Mouse (Mus musculus) monocyte, adult 2 months (primary cell): Measurements from ENCODE around the gene Ckap2.
A peak's percentile ranks its signal among the peaks of the same experiment; 100 is the strongest.

Experiments
- DNase-seq, 2 experiments: peaks; one replicate each; pipeline ENCODE4 v3.0.0; 2022; ENCODE audit warnings: low spot score in 2 of 2, low read depth in 1 of 2

Gene Ckap2

DNA sequence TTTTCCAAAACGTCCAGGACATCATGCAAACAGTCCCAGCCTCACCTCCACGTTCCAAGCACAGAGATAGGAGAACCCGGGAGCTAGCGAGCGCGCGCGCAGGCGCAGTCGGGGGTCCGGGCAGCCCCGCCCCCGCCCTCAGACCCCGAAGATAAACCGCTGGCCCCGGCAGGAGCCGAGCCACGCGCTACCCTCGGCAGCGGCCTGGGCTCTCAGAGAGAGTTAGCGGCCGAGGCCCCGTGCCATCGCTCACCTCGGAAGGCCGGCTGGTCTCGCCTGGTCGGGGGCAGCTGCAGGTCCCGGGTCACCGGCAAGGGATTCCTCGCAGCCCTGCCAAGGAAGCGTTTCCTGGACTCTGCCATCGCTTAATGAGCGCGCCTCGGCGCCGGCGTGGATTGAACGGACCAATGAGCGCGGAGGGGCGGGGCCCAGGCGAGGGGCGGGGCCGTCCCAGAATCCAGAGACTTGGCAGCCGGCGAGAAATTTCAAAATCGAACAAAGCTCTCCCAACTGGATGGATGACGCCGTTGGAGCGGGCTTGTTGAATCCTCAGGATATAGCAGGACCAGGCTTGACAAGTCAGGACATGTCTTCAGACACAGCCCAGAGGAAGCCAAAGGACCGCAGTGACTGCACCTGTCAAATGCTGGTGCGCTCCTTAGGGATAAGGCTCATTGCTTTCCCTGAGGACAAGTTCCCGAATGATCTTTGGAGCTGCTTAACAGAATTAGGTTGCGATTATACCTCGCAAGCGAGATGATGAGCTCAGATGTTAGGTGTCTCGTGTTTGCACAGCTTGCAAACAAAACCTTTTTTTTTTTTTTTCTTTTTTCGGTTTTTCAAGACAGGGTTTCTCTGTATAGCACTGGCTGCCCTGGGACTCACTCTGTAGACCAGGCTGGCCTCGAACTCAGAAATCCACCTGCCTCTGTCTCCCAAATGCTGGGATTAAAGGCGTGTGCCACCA lies at the start of gene Ckap2:
TSS of gene Ckap2 (minus strand) at position 389 of the 967 bp plus-strand sequence.
- peak; percentile 53 to 63 for DNase-seq

DNA sequence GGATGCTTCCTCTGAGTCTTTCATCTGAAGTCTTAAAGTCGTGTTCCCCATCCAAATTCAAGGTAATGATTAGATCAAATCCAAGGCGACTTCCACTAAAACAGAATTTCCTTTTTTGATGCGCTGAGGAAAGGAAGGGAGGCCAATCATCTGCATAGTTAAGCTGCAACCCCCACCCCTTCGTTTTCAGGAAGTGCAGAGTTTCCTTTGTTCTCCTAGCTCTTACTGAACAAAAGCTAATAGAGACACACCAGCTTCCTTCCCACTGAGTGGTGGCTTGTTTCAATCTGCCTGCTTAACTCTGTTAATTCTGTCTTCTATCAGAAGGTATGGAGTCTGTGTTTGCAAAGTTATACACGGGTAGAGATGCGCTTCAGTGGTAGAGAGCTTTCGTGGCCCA lies 43.0 kb upstream of the Ckap2 start:
- no peak for DNase-seq

DNA sequence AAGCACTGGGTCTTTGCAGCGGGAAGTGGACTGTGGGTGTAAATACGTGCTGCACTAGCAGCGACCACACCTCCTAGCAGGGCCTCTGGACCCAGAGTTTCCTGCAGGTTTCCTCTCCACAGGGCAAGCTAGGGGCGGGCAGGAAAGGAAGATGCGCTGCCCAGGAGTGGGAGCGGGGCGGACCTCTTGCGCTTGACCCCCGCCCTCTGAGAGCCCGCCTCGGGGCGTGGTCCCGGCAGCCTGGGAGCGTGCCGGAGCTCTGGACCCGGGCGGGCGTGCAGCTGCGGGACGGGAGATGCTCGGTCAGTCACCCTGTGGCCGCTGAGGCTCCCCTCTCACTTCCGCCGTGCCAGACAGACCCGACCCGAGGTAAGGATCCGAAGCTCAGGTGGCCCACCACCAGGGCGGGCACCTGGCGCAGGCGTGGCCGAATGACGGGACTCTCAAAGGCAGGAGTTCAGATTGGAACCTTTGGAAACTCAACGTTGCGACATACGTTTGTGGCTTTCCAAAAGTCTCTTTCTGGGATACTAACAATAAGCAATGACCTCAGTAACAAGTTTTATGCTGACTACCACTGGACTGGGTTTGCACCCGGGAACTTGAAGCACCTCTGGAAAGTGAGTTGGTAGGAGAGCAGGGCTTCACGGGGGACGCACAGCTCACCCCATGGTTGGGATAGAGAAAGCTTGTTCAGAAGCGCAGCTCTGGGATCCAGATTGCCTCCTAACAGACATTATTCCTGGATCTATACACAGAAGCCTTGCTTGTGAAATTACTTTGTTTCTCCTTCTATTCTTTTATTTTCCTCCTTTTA lies 41.6 kb upstream of the Ckap2 start, which contains the start of gene Thsd1:
TSS of gene Thsd1 (plus strand) at position 253 of the 817 bp plus-strand sequence.
- no peak for DNase-seq

DNA sequence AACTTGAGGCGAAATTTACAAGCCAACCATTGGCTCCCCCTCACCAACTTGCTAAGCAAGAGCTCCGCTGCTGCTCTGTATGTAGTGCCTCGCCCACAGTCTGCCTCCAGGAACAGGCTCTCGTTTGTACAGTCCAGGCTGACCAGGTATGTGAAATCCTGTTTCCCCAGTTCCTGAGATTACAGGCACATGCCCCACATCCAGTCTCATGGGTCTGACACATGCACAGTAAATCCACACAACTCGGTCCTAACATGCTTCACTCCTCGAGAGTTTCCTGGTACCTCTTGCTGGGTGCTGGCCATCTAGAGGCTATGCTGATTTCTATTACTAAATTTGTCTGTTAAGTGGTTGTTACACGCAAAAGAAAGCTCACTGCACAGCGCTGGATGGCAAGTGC lies 40.7 kb upstream of the Ckap2 start:
- DNase-seq: no peak

DNA sequence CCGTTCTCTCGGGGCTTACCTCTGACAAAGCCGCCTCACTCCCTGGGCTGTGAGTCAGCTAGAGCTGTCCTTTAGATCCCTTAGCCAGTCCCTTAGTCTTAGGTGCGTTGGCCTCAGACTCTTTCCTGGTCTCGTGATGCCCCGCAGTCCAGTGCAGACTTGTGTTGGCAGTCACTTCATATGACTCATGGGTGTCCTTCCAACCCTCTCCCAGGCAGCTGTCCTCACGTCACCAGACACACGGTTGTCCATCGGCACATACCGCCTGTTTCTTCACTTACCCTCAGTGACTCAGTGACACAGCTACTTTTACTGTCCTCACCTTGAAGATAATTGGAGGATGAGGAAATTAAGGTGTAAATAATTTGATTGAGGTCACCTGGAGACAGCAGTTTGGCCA lies 29.2 kb upstream of the Ckap2 start:
- no peak for DNase-seq

DNA sequence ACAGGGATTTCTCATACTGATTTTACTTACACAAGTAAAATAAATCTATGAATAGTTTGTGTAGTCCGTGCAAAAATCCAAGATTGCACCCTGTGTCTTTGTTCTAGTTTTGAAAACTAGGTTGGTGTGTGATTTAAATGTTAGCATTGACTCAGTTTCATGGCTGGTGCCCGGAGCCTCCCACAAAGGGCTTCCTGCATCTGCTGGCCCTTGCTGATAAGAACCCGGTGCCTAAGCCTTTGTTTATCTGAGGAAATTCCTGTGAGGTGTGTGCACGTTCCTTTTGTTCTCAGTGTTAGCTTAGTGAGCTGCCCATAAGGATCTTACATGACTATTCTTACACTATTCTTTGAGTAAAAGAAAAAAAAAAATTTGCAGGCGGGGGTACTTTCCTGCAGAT lies 23.4 kb upstream of the Ckap2 start:
- DNase-seq: no peak

DNA sequence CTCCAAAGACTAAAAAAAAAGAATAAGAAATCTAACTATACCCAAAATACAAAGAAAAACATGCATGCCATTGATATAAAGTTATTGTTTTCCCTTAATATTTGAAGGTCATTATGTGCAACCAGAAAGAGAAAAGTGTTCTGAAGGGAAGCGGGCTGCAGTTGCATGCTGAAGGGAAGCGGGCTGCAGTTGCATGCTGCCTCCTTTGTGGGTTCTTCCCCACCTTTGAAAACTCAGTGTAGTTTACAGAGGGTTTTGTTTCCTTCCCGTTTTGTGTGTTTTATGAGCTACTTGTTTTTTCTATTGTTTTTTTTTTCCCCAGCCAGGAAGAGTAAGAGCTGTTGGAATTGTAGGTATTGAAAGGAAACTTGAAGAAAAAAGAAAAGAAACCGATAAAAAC lies 21.9 kb upstream of the Ckap2 start:
- DNase-seq: no peak

DNA sequence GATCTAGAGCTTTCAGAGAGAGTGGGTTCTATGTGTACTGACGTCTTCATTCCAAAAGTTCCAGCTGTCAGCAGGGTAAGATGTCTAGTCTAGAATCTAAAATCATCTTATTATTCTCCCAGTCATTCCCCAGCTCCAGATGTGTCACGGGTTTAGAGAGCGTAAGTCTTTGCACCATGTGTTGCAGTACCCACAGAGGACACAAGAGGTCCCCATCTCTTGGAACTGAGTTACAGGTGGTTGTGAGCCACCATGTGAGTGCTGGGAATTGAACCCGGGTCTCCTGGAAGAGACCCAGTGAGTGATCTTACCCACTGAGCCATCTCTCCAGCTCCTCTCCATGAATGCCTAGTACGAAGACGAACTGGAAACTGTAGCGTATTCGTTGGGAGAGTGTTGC lies 13.9 kb upstream of the Ckap2 start:
- no peak for DNase-seq

DNA sequence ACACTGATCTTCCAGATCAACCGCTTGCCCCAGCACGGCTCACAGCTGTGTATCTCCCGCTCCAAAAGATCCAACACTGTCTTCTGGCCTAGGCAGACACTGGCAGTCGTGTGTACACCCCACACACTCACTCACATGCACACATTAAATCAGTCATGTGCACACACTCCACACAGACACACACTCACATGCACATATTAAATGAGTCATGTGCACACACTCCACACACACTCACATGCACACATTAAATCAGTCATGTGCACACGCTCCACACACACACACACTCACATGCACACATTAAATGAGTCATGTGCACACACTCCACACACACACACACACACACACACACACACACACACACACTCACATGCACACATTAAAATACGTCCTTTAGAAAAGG lies 12.3 kb upstream of the Ckap2 start:
- DNase-seq: no peak

DNA sequence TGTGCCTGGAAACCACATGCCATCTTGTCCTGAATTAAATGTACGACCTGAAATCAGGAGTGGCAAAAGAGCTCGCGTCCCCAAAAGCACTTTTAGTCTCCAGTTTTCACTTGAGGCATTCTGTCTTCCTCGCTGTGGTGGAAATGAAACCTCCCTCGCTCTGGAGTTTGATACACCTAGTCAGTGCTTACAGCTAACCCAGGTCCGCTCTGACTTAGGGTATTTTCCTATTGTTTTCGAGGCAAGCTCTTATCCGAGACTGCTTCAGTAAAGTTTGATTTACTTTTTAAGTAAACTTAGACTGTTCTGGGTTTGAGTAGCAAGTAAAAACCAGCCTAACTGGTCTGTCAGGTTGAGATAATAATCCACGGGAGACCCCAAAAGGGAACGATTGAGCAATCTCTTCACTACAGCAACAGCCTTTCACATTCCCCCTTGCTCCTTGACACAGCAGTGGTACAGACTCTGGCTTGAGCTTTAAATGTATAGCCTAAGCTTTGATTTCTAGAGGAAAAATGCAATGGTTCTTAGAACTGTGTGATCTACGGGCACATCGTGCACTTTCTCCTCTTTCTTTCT lies 7.9 kb upstream of the Ckap2 start:
- DNase-seq: no peak

DNA sequence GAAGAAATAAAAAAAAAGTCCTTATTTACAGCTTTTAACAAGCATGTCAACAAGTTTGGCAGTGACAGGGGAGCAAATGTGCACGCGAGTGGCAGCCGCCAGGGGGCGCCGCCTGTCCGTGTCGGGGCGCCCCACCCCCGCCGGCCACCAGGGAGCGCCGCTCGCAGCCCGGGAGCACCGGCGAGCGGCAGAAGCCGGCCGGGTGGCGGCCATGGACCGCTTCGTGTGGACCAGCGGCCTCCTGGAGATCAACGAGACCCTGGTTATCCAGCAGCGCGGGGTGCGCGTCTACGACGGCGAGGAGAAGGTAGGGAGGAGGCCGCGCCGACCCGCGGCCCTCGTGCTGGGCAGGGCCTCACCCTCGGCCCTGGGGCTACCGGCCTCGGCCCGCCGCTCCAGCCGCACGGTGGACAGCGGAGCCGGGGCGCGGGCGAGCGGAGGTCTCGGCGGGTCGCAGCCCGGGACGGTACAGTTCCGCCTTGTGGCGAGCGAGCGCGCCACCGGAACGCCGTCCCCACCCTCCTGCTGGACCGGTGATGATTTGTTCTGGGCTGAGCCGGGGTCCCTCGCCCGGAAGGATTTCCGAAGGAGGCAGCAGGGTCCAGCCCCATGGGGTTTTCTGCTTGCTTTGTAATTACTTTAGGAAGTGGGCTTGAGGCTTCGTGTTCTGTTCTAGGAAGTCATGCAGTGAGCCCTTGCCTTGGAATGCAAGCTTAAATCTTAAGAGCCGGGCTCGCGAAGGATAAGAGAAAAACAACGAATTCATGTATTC lies 7.2 kb upstream of the Ckap2 start, which contains the start of gene Vps36:
TSS of gene Vps36 (plus strand) at position 150 of the 772 bp plus-strand sequence.
- DNase-seq: peak; percentile 55 to 80

DNA sequence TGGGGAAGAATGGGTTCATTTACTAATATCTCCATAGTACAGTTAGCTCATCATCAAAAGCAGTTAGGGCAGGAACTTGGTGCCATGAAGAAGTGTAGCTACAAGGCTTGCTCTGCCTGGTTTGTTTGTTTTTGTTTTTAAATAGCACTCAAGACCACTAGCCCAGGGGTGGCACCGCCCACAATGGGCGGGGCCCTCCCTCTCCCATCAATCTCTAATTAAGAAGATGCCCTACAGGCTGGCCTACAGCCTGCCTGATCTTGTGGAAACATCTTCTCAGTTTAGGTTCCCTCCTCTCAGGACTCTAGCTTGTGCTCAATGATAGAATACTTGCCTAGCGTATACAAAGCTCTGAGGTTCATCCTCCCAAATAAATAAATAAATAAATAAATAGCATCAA lies 735 bp downstream of the Ckap2 start:
- DNase-seq: no peak

DNA sequence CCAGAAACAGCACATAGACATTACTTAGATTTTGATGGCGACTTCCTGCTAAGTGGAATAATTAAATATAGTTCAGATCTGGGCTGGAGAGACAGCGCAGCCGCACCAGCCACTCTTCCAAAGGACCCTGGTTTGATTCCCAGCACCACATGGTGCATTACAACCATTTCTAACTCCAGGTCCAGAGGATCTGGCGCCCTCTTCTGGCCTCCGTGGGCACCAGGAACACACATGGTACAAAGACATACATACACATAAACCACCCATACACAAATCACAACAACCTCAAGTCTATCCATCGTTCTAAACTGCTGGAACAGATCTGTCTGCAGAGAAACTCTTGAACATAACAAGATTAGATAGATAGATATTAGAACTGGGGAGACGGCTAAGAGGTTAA lies 9.7 kb downstream of the Ckap2 start:
- no peak for DNase-seq

DNA sequence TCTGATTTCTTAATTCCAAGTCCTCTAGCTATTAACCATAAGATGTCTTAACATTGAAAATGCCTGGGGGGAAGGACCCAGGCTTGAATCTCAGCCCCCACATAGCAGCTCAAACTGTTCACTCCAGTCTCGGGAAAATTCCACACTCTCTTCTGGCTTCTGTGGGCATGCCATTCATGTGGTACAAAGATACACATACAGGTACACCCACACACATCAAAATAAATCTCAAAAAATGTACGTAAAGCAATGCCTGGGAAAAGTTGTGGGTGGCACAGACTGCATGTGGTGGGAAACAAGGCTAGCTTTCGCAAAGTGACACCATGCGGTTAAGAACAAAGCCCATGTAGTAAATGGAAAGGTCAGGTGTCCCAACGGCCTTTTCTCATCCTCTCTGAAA lies 16.5 kb downstream of the Ckap2 start:
- no peak for DNase-seq

DNA sequence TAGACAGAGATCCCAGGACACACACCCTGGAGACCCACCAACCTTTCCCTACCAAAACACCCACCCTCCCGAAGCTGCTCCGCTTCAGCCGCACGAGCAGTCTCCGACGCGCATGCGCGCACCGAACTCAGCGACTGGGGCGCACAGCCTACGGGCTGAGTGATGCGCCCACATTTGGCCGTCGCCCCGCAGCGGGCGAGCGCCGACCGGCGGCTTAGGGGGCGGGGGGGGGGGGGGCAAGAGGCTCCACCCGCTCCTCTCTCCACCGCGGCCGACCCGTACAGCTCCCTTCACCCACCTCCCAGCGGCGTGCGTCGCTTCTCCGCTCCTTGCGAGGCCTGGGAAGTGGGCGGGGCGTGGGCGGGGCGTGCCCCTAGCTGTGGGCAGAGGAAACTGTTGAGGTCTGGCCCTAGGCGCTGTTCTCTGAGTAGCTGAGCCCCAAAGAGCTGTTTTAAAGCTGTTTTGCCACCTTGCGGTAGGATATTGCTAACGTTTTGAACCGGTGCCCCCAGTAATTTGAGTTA lies 19.5 kb downstream of the Ckap2 start, which contains the start of gene Nek3:
TSS of gene Nek3 (minus strand) at position 356 of the 524 bp plus-strand sequence.
- peak; percentile 21 to 40 for DNase-seq

DNA sequence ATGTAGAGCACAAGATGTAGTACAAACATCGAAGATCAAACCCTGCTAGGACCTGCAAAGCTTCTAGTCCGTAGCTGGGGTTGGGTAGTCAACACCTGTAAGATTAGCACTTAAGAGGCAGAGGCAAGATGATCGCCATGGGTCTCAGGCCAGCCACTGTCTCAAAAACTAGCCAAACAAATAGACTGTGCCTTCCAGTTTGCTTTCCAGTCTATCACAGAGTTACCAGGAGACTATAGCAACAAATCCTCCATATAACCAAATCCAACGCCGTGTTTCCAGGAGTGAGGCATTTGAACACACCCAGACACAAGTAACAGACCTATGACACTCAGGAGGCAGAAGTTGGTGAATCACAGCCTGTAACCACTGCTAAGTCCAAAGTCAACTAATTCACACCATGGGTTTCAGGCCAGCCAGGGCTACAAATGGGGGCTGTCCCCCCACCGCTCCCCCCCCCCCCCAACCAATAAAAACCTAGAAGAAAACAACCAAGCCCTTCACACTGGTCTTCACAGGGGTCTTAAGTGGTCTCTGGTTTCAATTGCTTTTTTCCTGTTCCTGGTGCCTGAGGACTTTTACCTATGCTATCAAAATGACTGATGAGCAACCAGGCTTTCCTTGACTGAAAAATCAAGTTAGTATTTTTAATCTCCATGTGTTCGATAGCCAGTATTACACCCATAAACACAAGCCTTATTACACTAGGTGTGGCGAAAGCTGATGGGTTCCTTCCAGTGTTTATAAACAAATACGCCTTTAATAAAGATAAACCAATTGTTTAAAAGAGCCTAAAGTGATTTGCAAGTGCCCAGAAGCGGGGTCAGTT lies 20.2 kb downstream of the Ckap2 start:
- DNase-seq: no peak

DNA sequence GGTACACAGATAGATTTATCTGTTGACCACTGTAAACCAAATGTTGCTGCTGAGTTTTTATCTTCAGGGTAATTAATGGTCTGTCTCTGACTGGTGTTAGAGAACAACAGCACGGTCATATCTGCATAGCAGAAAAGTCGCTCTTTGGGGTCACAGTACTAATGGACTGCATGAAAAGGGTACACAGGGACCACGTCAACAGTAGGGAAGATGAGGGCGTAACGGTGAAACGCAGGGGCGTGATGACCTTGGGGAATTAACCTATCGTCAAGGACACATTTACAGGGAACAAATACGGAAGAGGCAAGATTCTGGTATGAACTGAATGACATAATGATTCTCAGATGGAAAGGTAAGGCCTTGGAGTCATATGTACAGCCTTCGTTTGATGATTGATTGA lies 21.2 kb downstream of the Ckap2 start:
- no peak for DNase-seq

DNA sequence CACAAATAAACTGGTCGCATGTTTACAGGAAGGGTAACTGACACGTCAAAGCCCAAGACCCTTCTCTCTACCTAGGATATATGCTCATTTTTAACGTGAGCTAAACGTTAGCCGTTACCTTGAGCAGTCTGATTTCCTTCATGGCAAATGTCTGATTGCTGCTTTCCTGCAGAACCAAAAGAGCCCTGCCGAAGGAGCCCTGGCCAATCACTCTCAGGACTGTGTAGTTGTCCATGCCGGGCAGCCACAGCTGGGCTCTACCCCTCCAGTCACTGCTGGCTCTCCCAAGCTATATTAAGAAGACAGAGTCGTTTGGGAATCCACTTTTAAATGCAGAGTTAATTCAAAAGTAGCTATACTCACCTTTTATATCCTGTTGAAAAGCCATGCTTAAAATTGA lies 23.4 kb downstream of the Ckap2 start:
- DNase-seq: no peak

DNA sequence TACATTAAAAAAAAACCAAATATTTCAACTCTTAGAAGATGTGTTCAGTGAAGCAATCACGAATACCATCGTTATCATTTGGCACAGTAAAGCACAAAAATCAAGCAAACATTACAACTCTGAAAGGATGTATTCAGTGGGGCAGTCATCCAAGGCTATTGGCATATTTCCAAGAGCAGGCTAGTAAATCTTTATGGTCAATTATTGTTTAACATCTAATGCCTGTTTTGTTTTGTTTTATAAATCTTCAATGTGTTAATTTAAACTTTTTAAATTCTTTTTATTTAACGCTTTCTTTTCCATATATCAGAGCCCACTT lies 35.3 kb downstream of the Ckap2 start:
- DNase-seq: no peak
